Mouse (Mus musculus) lung, postnatal 0 days (tissue): ENCODE data around the gene Gsg1l.

Source experiments
- CTCF ChIP-seq: IDR thresholded peaks from 2 replicates; pipeline ENCODE4 v1.5.1; 2016; ENCODE audit warnings: antibody characterized with exemption, mild to moderate bottlenecking
- EP300 ChIP-seq: IDR thresholded peaks from 2 replicates; pipeline ENCODE4 v1.6.1; 2016; ENCODE audit warnings: antibody characterized with exemption, mild to moderate bottlenecking, control low read depth

GRCm38 (mm10) chr7:125873971-125874495, 208.2 kb downstream of the Gsg1l start:
- TF ChIP-seq CTCF = no peak
- TF ChIP-seq EP300 = no peak
